Mouse (Mus musculus) stomach, embryonic 15.5 days (tissue): ENCODE data around the gene Zmynd11. TPM values are rescaled to one million over a fixed set of nuclear protein-coding genes. Genes with fewer than 3 reads are reported as not detected.
"Not testable (repeated sequence)": the region's sequence is repeated elsewhere in the genome, so short reads cannot be mapped to it uniquely, and the experiment has no call there.

Source experiments
- ATAC-seq: fragments of 200-750 bp; cut with Nextera tagmentation; 2 replicates; pipeline ENCODE4 v1.8.0; 2017; ENCODE audit warnings: low read depth, moderate number of reproducible peaks, moderate TSS enrichment; ENCODE audit not compliant: insufficient read depth, low FRiP score
- H3K27ac ChIP-seq: fragments of 300-500 bp; sonication (generic); 2 replicates; pipeline ENCODE4 v1.5.1; 2015; ENCODE audit warnings: mild to moderate bottlenecking, inconsistent platforms
- H3K27me3 ChIP-seq: fragments of 300-500 bp; sonication (generic); replicated peaks from 2 replicates; pipeline ENCODE4 v1.6.1; 2015; ENCODE audit warnings: inconsistent platforms
- H3K36me3 ChIP-seq: fragments of 300-500 bp; sonication (generic); 2 replicates; pipeline ENCODE4 v1.6.1; 2015; ENCODE audit warnings: inconsistent platforms
- H3K4me1 ChIP-seq: fragments of 300-500 bp; sonication (generic); 2 replicates; pipeline ENCODE4 v1.6.1; 2015; ENCODE audit warnings: inconsistent platforms
- H3K4me2 ChIP-seq: fragments of 300-500 bp; sonication (generic); 2 replicates; pipeline ENCODE4 v1.6.1; 2015; ENCODE audit warnings: mild to moderate bottlenecking, inconsistent platforms
- H3K4me3 ChIP-seq: fragments of 300-500 bp; sonication (generic); replicated peaks from 2 replicates; pipeline ENCODE4 v1.5.1; 2015; ENCODE audit warnings: inconsistent platforms
- H3K9ac ChIP-seq: fragments of 300-500 bp; sonication (generic); 2 replicates; pipeline ENCODE4 v1.6.1; 2015; ENCODE audit warnings: inconsistent platforms
- H3K9me3 ChIP-seq: fragments of 300-500 bp; sonication (generic); 2 replicates; pipeline ENCODE4 v1.6.1; 2016; ENCODE audit warnings: inconsistent platforms
- WGBS: fragments of 180-500 bp; shearing (Covaris S2); methylation state at CpG from one replicate; pipeline ENCODE4 v1.1.7; 2015; 5-methylcytosine and 5-hydroxymethylcytosine counted together
- polyA plus RNA-seq: library from polyadenylated mRNA; unstranded; fragments of >200 nt; fragmentation: Nextera tagmentation; extraction: Ambion mirVana; gene quantifications from 2 replicates; pipeline ENCODE4 v1.2.1, GENCODE M21; 2015

Zmynd11 gene
- polyA plus RNA-seq, 1 experiment from 2014 or later, result 97.5 TPM

DNA sequence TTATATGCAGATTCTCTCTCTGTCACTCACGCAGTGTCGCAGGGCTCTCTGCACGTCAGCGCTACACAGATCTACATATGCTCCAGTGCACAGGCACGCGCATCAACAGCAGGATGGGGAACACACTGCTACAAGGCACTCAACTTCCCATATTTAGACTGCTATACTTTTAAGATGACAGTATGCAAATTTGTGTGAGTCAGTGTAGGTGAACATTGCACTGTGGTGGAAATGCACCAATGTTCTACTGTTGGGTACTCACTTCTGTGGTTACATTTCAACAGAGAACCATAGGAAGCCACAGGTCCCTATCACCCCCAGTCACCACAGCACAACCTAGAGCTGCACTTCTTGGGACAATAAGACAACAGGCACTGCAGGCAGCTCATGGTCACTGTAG is 5.1 kb downstream of the Zmynd11 start:
- H3K4me1 ChIP-seq, result peaks cover 15% of the 10 kb centered on the region
- no peaks in the 10 kb centered on the region for H3K36me3 ChIP-seq
- H3K4me3 ChIP-seq, result no peak overlapping the region
- no peak overlapping the region for H3K9ac ChIP-seq
- no peak for ATAC-seq
- no peak overlapping the region for H3K27ac ChIP-seq
- no peak overlapping the region for H3K4me2 ChIP-seq
- 83% methylated on average over 6 of the region's 6 CpGs for WGBS
- no peaks in the 10 kb centered on the region for H3K9me3 ChIP-seq
- H3K27me3 ChIP-seq, result no peaks in the 10 kb centered on the region

DNA sequence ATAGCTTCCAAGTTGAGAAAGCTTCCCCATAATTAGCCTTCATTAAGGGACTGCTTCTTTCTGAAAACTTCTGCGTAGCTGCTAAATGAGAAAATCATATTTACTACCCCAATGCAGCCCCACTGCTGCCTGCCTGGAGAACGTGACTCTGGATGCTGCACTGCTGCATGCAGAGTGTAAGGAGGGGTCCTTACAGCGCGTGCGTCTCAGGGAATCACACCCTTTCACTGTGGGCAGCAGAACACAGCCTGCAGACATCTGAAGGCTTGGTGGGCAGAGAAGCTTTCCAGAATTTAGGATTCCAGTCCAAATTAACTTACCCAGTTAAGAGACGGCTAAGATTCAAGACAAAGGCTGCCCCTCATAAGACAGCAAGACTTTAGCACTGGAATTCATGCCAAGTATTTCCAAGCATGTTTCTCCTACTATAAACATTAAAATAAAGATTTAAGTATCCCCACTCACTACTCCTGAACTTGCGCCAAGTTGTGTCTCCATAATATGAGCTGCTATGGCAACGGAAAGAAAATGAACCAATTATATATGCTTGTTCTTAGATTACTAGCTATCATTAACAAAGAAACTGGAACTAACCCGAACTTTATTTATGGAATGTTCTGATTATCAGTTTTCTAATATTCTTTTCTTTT is 7.2 kb downstream of the Zmynd11 start:
- 50% methylated on average over 9 of the region's 9 CpGs for WGBS
- H3K9ac ChIP-seq, result no peak overlapping the region

DNA sequence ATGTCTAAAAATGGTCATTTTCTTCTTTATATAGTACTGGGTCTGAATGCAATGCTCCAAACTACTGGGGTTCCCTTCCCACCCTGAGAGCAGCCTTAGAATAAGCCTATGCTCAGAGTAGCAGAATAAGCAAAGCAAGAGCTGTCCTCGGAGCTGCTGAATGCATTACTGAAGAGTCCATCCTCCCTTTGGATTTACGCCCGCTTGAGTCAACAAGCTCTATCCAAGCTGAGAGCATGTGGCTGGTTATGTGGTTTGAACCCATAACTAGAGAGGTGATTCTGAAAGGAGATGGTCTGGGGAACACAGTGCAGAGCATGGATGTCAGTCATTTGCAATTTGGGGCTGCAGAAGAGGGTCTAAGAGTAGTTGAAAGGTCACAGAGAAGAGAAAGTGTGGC is 11.4 kb downstream of the Zmynd11 start:
- Histone ChIP-seq H3K4me1 (peaks cover 13% of the 10 kb centered on the region), H3K27ac (no peak overlapping the region), H3K9me3 (no peaks in the 10 kb centered on the region), H3K36me3 (no peaks in the 10 kb centered on the region), H3K27me3 (no peaks in the 10 kb centered on the region), H3K4me3 (no peak overlapping the region), H3K4me2 (no peak overlapping the region), H3K9ac (no peak overlapping the region)
- WGBS, result 51% methylated on average over 3 of the region's 3 CpGs
- no peak for ATAC-seq

More for the DNA sequence above, 7.2 kb downstream of the Zmynd11 start:
- Histone ChIP-seq H3K4me1 (peaks cover 18% of the 10 kb centered on the region), H3K9me3 (no peaks in the 10 kb centered on the region), H3K4me2 (peak overlapping the region; percentile 11; the same call in 1 of the 2 replicates), H3K4me3 (no peak overlapping the region), H3K27ac (peak overlapping the region; percentile 38), H3K36me3 (no peaks in the 10 kb centered on the region), H3K27me3 (no peaks in the 10 kb centered on the region)
- peak; percentile 48; the same call in 1 of the 2 replicates for ATAC-seq

DNA sequence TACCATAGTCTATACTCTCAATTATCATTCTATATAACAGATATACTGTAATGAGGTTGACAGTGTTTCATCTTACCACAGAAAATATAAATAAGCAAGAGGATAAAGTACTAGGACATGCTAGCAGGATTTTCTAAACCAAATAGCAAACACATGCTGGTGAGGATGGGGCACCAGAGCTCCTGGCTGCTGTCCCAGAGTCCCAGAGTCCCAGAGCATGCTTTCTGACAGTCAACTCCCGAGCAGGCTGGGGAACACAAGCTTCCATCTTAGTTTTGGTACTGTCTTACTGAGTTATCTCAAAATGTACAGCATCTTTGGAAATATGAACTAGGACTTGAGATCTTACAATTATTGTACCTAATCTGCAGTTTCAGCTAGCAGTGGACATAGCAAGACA is 14.8 kb downstream of the Zmynd11 start:
- 33% methylated on average over 1 of the region's 1 CpGs for WGBS
- H3K36me3 ChIP-seq, result no peaks in the 10 kb centered on the region
- no peak overlapping the region for H3K27ac ChIP-seq

DNA sequence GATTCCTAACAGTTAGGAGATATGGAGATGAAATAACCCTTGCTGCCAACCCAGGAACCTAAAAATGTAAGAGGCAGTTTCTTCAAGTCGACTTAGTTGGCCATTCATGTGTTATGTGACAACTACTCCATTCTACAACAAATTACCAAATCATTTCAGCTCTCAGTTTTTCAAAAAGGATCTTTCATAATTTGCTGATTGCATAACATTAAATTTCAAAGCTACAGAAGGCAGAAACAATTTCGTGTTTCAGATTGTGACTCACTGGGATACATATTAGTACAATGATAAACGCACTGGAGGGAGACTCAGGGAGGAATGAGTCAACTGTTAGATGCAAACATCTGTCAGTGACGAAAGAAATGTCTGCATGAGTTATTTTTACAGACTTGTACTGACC is 15.3 kb downstream of the Zmynd11 start:
- H3K9ac ChIP-seq, result no peak overlapping the region
- no peaks in the 10 kb centered on the region for H3K27me3 ChIP-seq
- H3K4me1 ChIP-seq, result 0 out of 2 replicates have a peak, but pooled peaks cover 9% of the 10 kb centered on the region
- H3K9me3 ChIP-seq, result no peaks in the 10 kb centered on the region
- no peak overlapping the region for H3K27ac ChIP-seq
- WGBS, result 44% methylated on average over 4 of the region's 4 CpGs
- no peaks in the 10 kb centered on the region for H3K36me3 ChIP-seq
- no peak overlapping the region for H3K4me3 ChIP-seq
- ATAC-seq, result no peak
- H3K4me2 ChIP-seq, result no peak overlapping the region

More for the DNA sequence above, 14.8 kb downstream of the Zmynd11 start:
- H3K4me2 ChIP-seq, result no peak overlapping the region
- H3K27me3 ChIP-seq, result no peaks in the 10 kb centered on the region
- H3K4me1 ChIP-seq, result 0 out of 2 replicates have a peak, but pooled peaks cover 9% of the 10 kb centered on the region
- ATAC-seq, result no peak
- no peak overlapping the region for H3K4me3 ChIP-seq
- no peak overlapping the region for H3K9ac ChIP-seq
- H3K9me3 ChIP-seq, result no peaks in the 10 kb centered on the region

DNA sequence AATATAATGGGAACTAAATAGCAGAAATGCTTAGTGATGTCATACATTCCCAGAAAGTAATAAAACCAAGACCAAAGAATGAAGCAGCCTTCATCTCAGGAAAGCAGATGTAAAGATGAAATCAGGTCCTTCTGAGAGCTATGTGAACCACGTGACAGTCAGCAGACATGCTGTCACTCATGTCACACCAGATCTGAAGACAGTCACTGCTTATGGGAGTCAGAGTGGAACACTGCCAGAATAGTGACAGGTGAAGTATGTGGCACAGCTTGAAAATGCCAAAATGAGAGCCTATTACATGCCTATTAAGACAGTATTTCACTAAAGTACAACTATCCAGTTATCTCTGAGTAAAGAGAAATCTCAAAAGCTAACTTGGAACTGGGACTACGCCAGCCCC is 26.9 kb downstream of the Zmynd11 start:
- Histone ChIP-seq H3K9ac (no peak overlapping the region), H3K27me3 (no peaks in the 10 kb centered on the region), H3K4me1 (no peaks in the 10 kb centered on the region), H3K4me2 (no peak overlapping the region), H3K36me3 (no peaks in the 10 kb centered on the region), H3K4me3 (no peak overlapping the region), H3K9me3 (no peaks in the 10 kb centered on the region), H3K27ac (no peak overlapping the region)
- no peak for ATAC-seq
- WGBS, result 74% methylated on average over 2 of the region's 2 CpGs

DNA sequence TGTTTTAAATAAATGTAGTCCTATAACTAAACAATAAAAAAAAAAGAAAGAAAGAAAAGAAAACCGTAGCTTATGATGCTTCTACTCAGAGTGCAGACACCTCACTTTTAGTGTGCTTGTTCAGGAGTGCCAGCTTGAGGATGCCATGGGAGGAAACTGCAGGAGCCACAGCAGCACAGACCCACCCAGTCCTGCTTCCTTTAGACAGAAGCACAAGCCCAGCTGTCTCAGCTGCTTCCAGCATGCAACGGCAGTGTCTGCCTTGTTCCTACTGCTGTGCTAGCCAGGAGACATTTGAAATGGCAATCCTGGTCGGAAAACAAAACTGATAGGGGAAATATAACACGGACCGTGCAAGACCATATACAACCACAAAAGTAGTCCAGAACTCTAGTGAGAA is 28.1 kb downstream of the Zmynd11 start:
- WGBS, result 73% methylated on average over 5 of the region's 5 CpGs
- ATAC-seq, result no peak
- no peak overlapping the region for H3K4me3 ChIP-seq

DNA sequence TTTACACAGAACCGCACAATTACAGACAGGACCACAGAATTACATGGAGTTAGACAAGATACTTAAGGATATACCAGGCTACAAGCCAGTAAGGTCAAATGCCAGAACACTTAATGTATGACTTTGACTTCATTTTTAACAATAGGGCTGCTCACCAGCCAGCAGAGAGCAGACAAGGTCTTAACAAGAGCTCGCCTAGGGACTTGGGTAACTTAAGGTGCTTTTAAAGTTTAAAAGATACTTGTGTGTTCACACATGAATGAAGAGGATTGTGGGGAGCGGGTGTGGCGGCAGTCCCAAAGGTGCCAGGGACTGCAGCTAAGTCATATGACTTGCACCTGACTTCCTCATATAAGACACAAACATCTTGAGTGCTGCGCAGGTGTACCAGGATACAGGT is 32.9 kb downstream of the Zmynd11 start:
- not testable (repeated sequence) for H3K27me3 ChIP-seq, ATAC-seq, H3K9ac ChIP-seq, H3K4me3 ChIP-seq, H3K4me1 ChIP-seq, H3K27ac ChIP-seq, H3K4me2 ChIP-seq, H3K36me3 ChIP-seq, H3K9me3 ChIP-seq
- 92% methylated on average over 4 of the region's 5 CpGs for WGBS

More for the DNA sequence above, 28.1 kb downstream of the Zmynd11 start:
- H3K27me3 ChIP-seq, result no peaks in the 10 kb centered on the region
- H3K9me3 ChIP-seq, result no peaks in the 10 kb centered on the region
- no peak overlapping the region for H3K9ac ChIP-seq
- H3K36me3 ChIP-seq, result 0 out of 2 replicates have a peak, but pooled peaks cover 3% of the 10 kb centered on the region
- no peaks in the 10 kb centered on the region for H3K4me1 ChIP-seq
- no peak overlapping the region for H3K27ac ChIP-seq
- no peak overlapping the region for H3K4me2 ChIP-seq

DNA sequence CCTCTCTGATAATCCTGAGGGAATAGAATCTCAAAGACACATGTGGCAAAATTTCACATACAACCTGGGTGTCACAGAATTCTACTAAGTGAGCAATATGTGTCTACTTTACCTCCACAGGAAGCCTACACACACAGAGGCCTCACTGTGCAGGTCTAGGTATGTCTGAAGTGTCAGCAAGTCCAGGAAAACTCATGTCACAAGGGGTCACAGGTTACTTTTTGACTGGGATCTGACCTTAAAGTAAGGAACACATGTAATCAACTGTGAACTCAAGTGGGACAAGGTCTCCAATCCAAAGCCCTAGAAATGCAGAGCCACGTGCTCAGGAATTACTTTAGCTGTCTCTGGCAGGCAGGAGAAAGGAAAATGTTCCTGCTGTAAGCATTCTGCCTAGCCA is 36.1 kb downstream of the Zmynd11 start:
- H3K4me2 ChIP-seq, result no peak overlapping the region
- 54% methylated on average over 1 of the region's 1 CpGs for WGBS
- no peak overlapping the region for H3K27ac ChIP-seq

DNA sequence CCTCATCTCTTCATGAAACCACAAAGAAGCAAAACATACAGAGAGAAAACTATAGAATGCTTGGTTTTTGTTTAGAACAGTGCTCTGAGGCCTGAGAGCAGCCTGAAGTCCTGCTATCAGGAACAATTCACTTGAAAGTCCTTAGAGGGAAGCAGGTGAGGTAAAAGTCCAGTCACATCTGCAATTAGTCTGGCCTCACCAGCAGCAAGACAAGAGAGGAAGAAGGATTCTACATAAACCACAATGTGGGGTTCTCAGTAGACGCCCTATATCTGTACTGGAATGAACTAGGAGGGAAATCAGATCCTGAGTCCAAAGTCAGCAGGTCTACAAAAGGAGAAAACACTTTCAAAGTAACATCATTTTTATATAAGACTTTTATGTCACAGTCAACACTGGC is 49.9 kb downstream of the Zmynd11 start:
- H3K9ac ChIP-seq, result no peak overlapping the region
- no peak overlapping the region for H3K27ac ChIP-seq
- 0 out of 2 replicates have a peak, but pooled peaks cover 7% of the 10 kb centered on the region for H3K36me3 ChIP-seq
- H3K4me1 ChIP-seq, result no peaks in the 10 kb centered on the region
- no peak for ATAC-seq
- no peaks in the 10 kb centered on the region for H3K27me3 ChIP-seq
- H3K4me2 ChIP-seq, result no peak overlapping the region
- no peaks in the 10 kb centered on the region for H3K9me3 ChIP-seq
- no peak overlapping the region for H3K4me3 ChIP-seq
- WGBS, result 76% methylated on average over 1 of the region's 1 CpGs

More for the DNA sequence above, 36.1 kb downstream of the Zmynd11 start:
- H3K4me3 ChIP-seq, result no peak overlapping the region
- H3K36me3 ChIP-seq, result 0 out of 2 replicates have a peak, but pooled peaks cover 6% of the 10 kb centered on the region
- H3K9ac ChIP-seq, result no peak overlapping the region
- no peaks in the 10 kb centered on the region for H3K27me3 ChIP-seq
- no peaks in the 10 kb centered on the region for H3K9me3 ChIP-seq
- no peak for ATAC-seq
- H3K4me1 ChIP-seq, result no peaks in the 10 kb centered on the region

DNA sequence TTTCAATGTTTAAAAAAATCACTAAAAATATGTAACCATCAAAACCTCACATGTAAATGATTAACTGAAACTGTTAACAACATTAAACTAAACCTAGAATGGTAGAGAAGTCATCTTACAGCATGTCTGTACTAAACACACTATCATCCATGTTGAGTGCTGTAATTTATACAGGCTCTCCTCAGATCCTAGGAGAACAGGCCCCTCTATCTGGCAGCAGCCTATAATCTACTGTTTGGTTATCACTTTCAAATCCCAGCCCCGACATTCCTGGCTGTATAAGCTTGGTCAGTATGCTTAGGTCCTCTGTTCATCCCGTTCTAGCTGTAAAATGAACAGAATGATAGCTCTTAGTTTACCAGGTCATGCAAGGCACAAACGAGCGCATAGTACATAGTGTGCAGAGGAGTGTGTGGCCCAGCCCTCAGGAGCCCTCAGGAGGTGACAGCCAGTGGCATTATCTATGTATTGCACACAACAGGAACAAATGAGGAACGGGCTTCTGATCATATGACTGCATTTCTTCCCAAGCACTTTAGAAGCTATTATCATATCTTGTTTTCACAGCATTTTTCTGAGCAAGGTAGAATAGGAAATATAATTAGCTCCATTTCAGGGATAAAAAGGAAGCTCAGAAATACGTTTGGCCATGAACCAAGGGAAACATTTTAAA is 51.5 kb downstream of the Zmynd11 start:
- no peak overlapping the region for H3K27ac ChIP-seq
- H3K4me1 ChIP-seq, result no peaks in the 10 kb centered on the region
- peak; percentile 53; the same call in 1 of the 2 replicates for ATAC-seq
- H3K27me3 ChIP-seq, result no peaks in the 10 kb centered on the region
- WGBS, result 77% methylated on average over 6 of the region's 6 CpGs
- no peaks in the 10 kb centered on the region for H3K9me3 ChIP-seq
- no peak overlapping the region for H3K9ac ChIP-seq
- H3K36me3 ChIP-seq, result peaks cover 4% of the 10 kb centered on the region; the same call in 1 of the 2 replicates
- no peak overlapping the region for H3K4me2 ChIP-seq
- H3K4me3 ChIP-seq, result no peak overlapping the region

DNA sequence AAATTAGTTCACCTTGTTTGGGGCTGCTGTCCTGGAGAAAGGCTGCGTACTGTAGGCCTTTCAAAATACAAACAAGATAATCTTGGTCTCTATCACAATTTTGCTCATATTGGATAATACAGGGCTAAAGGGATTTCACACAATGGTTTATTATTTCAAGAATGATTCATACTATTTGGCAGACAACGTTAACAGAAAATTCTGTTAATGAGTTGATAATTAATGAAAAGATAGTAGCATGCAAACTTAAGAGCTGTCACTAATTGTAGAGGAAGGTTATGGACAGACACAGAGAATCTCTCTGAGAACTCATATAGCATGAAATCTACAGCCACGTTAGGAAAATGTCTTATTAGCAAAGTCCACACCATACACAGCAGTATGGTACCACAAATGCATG is 52.2 kb downstream of the Zmynd11 start:
- H3K9me3 ChIP-seq, result no peaks in the 10 kb centered on the region
- WGBS, result 83% methylated on average over 3 of the region's 3 CpGs
- H3K9ac ChIP-seq, result no peak overlapping the region
- no peak overlapping the region for H3K4me3 ChIP-seq
- peaks cover 4% of the 10 kb centered on the region; the same call in 1 of the 2 replicates for H3K36me3 ChIP-seq
- H3K4me2 ChIP-seq, result no peak overlapping the region
- no peak for ATAC-seq
- H3K27me3 ChIP-seq, result no peaks in the 10 kb centered on the region
- H3K27ac ChIP-seq, result no peak overlapping the region
- H3K4me1 ChIP-seq, result no peaks in the 10 kb centered on the region
